Mouse (Mus musculus): ENCODE measurements around the gene Ror2. TPM values are rescaled to one million over a fixed set of nuclear protein-coding genes. Genes with fewer than 3 reads are reported as not detected.

The Ror2 gene
- polyA plus RNA-seq, 1 experiment from 2014 or later: 13.4 TPM

- Histone ChIP-seq H3K4me1 (replicated peaks; ENCODE audit: control insufficient read depth, insufficient read depth, low read length) (peaks cover 49% of the 10 kb centered on the region), H3K4me2 (ENCODE audit: low read depth, low read length) (no peak overlapping the region), H3K9ac (ENCODE audit: low read length) (no peak overlapping the region), H3K27ac (ENCODE audit: low read length) (no peak overlapping the region), H3K27me3 (ENCODE audit: control insufficient read depth, insufficient read depth, low read depth, low read length) (no peaks in the 10 kb centered on the region), H3K36me3 (ENCODE audit: control insufficient read depth, insufficient read depth, low read length) (no peaks in the 10 kb centered on the region), H3K9me3 (ENCODE audit: control insufficient read depth, low read length) (no peaks in the 10 kb centered on the region), H3K4me3 (ENCODE audit: low read length) (no peak overlapping the region)
- ATAC-seq (ENCODE audit: low read depth): 0 out of 2 replicates have a peak, but pooled peaks have one; percentile 23
- 44% methylated on average over 6 of the region's 6 CpGs for WGBS
Observed at GRCm38 (mm10) chr13:53248080-53248479, 37.8 kb downstream of the Ror2 start.

- Histone ChIP-seq H3K4me1 (replicated peaks; ENCODE audit: control insufficient read depth, insufficient read depth, low read length) (peaks cover 46% of the 10 kb centered on the region), H3K4me2 (ENCODE audit: low read depth, low read length) (peak overlapping the region; percentile 7; the same call in 1 of the 2 replicates), H3K36me3 (ENCODE audit: control insufficient read depth, insufficient read depth, low read length) (peaks cover 5% of the 10 kb centered on the region), H3K27me3 (ENCODE audit: control insufficient read depth, insufficient read depth, low read depth, low read length) (no peaks in the 10 kb centered on the region), H3K9ac (ENCODE audit: low read length) (no peak overlapping the region), H3K27ac (ENCODE audit: low read length) (peak overlapping the region; percentile 50), H3K4me3 (ENCODE audit: low read length) (no peak overlapping the region), H3K9me3 (ENCODE audit: control insufficient read depth, low read length) (no peaks in the 10 kb centered on the region)
- peak; percentile 24; the same call in 1 of the 2 replicates for ATAC-seq (ENCODE audit: low read depth)
- WGBS: 50% methylated on average over 6 of the region's 6 CpGs
Observed at GRCm38 (mm10) chr13:53247175-53247574, 38.7 kb downstream of the Ror2 start.

- Histone ChIP-seq H3K4me1 (replicated peaks; ENCODE audit: control insufficient read depth, insufficient read depth, low read length) (peaks cover 37% of the 10 kb centered on the region), H3K27ac (ENCODE audit: low read length) (0 out of 2 replicates have a peak overlapping the region, but pooled peaks have one; percentile 23), H3K9ac (ENCODE audit: low read length) (no peak overlapping the region), H3K4me3 (ENCODE audit: low read length) (no peak overlapping the region), H3K9me3 (ENCODE audit: control insufficient read depth, low read length) (no peaks in the 10 kb centered on the region; the same call in 1 of the 2 replicates), H3K4me2 (ENCODE audit: low read depth, low read length) (no peak overlapping the region), H3K36me3 (ENCODE audit: control insufficient read depth, insufficient read depth, low read length) (peaks cover 6% of the 10 kb centered on the region), H3K27me3 (ENCODE audit: control insufficient read depth, insufficient read depth, low read depth, low read length) (no peaks in the 10 kb centered on the region)
- 39% methylated on average over 8 of the region's 8 CpGs for WGBS
- no peak; the same call in 1 of the 2 replicates for ATAC-seq (ENCODE audit: low read depth)
Observed at GRCm38 (mm10) chr13:53244151-53244550, 41.8 kb downstream of the Ror2 start.

- no peaks in the 10 kb centered on the region for H3K27me3 ChIP-seq (ENCODE audit: control insufficient read depth, insufficient read depth, low read depth, low read length)
- peak overlapping the region; percentile 49 for H3K27ac ChIP-seq (ENCODE audit: low read length)
- no peak overlapping the region for H3K4me3 ChIP-seq (ENCODE audit: low read length)
- H3K4me1 ChIP-seq (replicated peaks; ENCODE audit: control insufficient read depth, insufficient read depth, low read length): peaks cover 47% of the 10 kb centered on the region
- 46% methylated on average over 10 of the region's 10 CpGs for WGBS
- H3K9ac ChIP-seq (ENCODE audit: low read length): 0 out of 2 replicates have a peak overlapping the region, but pooled peaks have one; percentile 13
- H3K4me2 ChIP-seq (ENCODE audit: low read depth, low read length): no peak overlapping the region
- peaks cover 2% of the 10 kb centered on the region; the same call in 1 of the 2 replicates for H3K36me3 ChIP-seq (ENCODE audit: control insufficient read depth, insufficient read depth, low read length)
- no peaks in the 10 kb centered on the region; the same call in 1 of the 2 replicates for H3K9me3 ChIP-seq (ENCODE audit: control insufficient read depth, low read length)
- peak; percentile 75 for ATAC-seq (ENCODE audit: low read depth)
Observed at GRCm38 (mm10) chr13:53237455-53237854, 48.5 kb downstream of the Ror2 start.

GRCm38 (mm10) chr13:53236434-53237401, 49.2 kb downstream of the Ror2 start:
- H3K4me3 ChIP-seq (ENCODE audit: low read length): no peak overlapping the region
- no peaks in the 10 kb centered on the region for H3K27me3 ChIP-seq (ENCODE audit: control insufficient read depth, insufficient read depth, low read depth, low read length)
- peak; percentile 45 for ATAC-seq (ENCODE audit: low read depth)
- WGBS: 39% methylated on average over 18 of the region's 18 CpGs
- H3K4me2 ChIP-seq (ENCODE audit: low read depth, low read length): no peak overlapping the region
- H3K36me3 ChIP-seq (ENCODE audit: control insufficient read depth, insufficient read depth, low read length): no peaks in the 10 kb centered on the region
- no peak overlapping the region; the same call in 1 of the 2 replicates for H3K9ac ChIP-seq (ENCODE audit: low read length)
- H3K27ac ChIP-seq (ENCODE audit: low read length): peak overlapping the region; percentile 49
- H3K4me1 ChIP-seq (replicated peaks; ENCODE audit: control insufficient read depth, insufficient read depth, low read length): peaks cover 52% of the 10 kb centered on the region
- no peaks in the 10 kb centered on the region; the same call in 1 of the 2 replicates for H3K9me3 ChIP-seq (ENCODE audit: control insufficient read depth, low read length)

- no peak for ATAC-seq (ENCODE audit: low read depth)
- peaks cover 53% of the 10 kb centered on the region for H3K4me1 ChIP-seq (replicated peaks; ENCODE audit: control insufficient read depth, insufficient read depth, low read length)
- no peaks in the 10 kb centered on the region for H3K9me3 ChIP-seq (ENCODE audit: control insufficient read depth, low read length)
- H3K27ac ChIP-seq (ENCODE audit: low read length): 0 out of 2 replicates have a peak overlapping the region, but pooled peaks have one; percentile 5
- H3K9ac ChIP-seq (ENCODE audit: low read length): no peak overlapping the region
- no peak overlapping the region for H3K4me3 ChIP-seq (ENCODE audit: low read length)
- H3K27me3 ChIP-seq (ENCODE audit: control insufficient read depth, insufficient read depth, low read depth, low read length): no peaks in the 10 kb centered on the region
- no peaks in the 10 kb centered on the region for H3K36me3 ChIP-seq (ENCODE audit: control insufficient read depth, insufficient read depth, low read length)
- H3K4me2 ChIP-seq (ENCODE audit: low read depth, low read length): no peak overlapping the region
- 34% methylated on average over 7 of the region's 7 CpGs for WGBS
Observed at GRCm38 (mm10) chr13:53235953-53236352, 50.0 kb downstream of the Ror2 start.

- H3K27me3 ChIP-seq (ENCODE audit: control insufficient read depth, insufficient read depth, low read depth, low read length): no peaks in the 10 kb centered on the region
- no peaks in the 10 kb centered on the region for H3K36me3 ChIP-seq (ENCODE audit: control insufficient read depth, insufficient read depth, low read length)
- H3K4me3 ChIP-seq (ENCODE audit: low read length): no peak overlapping the region
- no peak overlapping the region for H3K4me2 ChIP-seq (ENCODE audit: low read depth, low read length)
- H3K9me3 ChIP-seq (ENCODE audit: control insufficient read depth, low read length): no peaks in the 10 kb centered on the region
- WGBS: 21% methylated on average over 12 of the region's 12 CpGs
- no peak overlapping the region for H3K9ac ChIP-seq (ENCODE audit: low read length)
- no peak for ATAC-seq (ENCODE audit: low read depth)
- no peak overlapping the region for H3K27ac ChIP-seq (ENCODE audit: low read length)
- H3K4me1 ChIP-seq (replicated peaks; ENCODE audit: control insufficient read depth, insufficient read depth, low read length): peaks cover 56% of the 10 kb centered on the region
Observed at GRCm38 (mm10) chr13:53234844-53235243, 51.1 kb downstream of the Ror2 start.

- no peak for ATAC-seq (ENCODE audit: low read depth)
- H3K27ac ChIP-seq (ENCODE audit: low read length): no peak overlapping the region
- no peak overlapping the region for H3K4me2 ChIP-seq (ENCODE audit: low read depth, low read length)
- H3K4me3 ChIP-seq (ENCODE audit: low read length): no peak overlapping the region
- WGBS: 54% methylated on average over 15 of the region's 15 CpGs
- no peaks in the 10 kb centered on the region for H3K27me3 ChIP-seq (ENCODE audit: control insufficient read depth, insufficient read depth, low read depth, low read length)
- no peaks in the 10 kb centered on the region for H3K9me3 ChIP-seq (ENCODE audit: control insufficient read depth, low read length)
- no peak overlapping the region for H3K9ac ChIP-seq (ENCODE audit: low read length)
- no peaks in the 10 kb centered on the region for H3K36me3 ChIP-seq (ENCODE audit: control insufficient read depth, insufficient read depth, low read length)
- H3K4me1 ChIP-seq (replicated peaks; ENCODE audit: control insufficient read depth, insufficient read depth, low read length): peaks cover 56% of the 10 kb centered on the region
Observed at GRCm38 (mm10) chr13:53233826-53234786, 51.8 kb downstream of the Ror2 start.

All from lung, embryonic 16.5 days (tissue).